Mouse (Mus musculus) cerebellum, adult 2 months (tissue): ENCODE data around the gene Snx33. TPM values are rescaled to one million over a fixed set of nuclear protein-coding genes. Genes with fewer than 3 reads are reported as not detected.

Experiments used
- DNase-seq, 2 experiments: peaks; one replicate each; pipeline ENCODE4 v3.0.0; 2021
- H3K27ac ChIP-seq: fragments of 200-500 bp; 2 replicates; pipeline ENCODE4 v1.5.1; 2012; ENCODE audit warnings: low read length, control low read depth, inconsistent platforms; ENCODE audit not compliant: insufficient read depth
- H3K27me3 ChIP-seq: fragments of 200-500 bp; 2 replicates; pipeline ENCODE4 v1.6.1; 2012; ENCODE audit warnings: inconsistent platforms, mild to moderate bottlenecking, low read length, moderate library complexity; ENCODE audit not compliant: control insufficient read depth, insufficient read depth
- H3K4me1 ChIP-seq: fragments of 200-500 bp; 2 replicates; pipeline ENCODE4 v1.6.1; 2011; ENCODE audit warnings: low read length; ENCODE audit not compliant: control insufficient read depth, insufficient read depth
- H3K4me3 ChIP-seq: fragments of 200-500 bp; replicated peaks from 2 replicates; pipeline ENCODE3; 2011; ENCODE audit warnings: mild to moderate bottlenecking, low read depth, low read length, control low read depth; ENCODE audit not compliant: insufficient read depth
- CTCF ChIP-seq: fragments of 200-500 bp; IDR thresholded peaks from 2 replicates; pipeline ENCODE4 v1.5.1; 2011; ENCODE audit warnings: low read depth, mild to moderate bottlenecking, control low read depth, low read length, moderate library complexity, borderline replicate concordance; ENCODE audit not compliant: insufficient read depth
- POLR2A ChIP-seq: fragments of 200-500 bp; IDR thresholded peaks from 2 replicates; pipeline ENCODE4 v1.6.1; 2011; ENCODE audit warnings: low read length, control low read depth, borderline replicate concordance; ENCODE audit not compliant: insufficient read depth
- WGBS: fragments of 180-500 bp; shearing (Covaris S2); methylation state at CpG from one replicate; pipeline ENCODE4 v1.1.7; 2018; 5-methylcytosine and 5-hydroxymethylcytosine counted together
- polyA plus RNA-seq: library from polyadenylated mRNA; depleted of rRNA; stranded (reverse); fragments of >200 nt; gene quantifications from 2 replicates; pipeline ENCODE4 v1.2.3, GENCODE M21; 2012

The Snx33 gene
- polyA plus RNA-seq, 1 experiment, result 10.3 TPM

DNA sequence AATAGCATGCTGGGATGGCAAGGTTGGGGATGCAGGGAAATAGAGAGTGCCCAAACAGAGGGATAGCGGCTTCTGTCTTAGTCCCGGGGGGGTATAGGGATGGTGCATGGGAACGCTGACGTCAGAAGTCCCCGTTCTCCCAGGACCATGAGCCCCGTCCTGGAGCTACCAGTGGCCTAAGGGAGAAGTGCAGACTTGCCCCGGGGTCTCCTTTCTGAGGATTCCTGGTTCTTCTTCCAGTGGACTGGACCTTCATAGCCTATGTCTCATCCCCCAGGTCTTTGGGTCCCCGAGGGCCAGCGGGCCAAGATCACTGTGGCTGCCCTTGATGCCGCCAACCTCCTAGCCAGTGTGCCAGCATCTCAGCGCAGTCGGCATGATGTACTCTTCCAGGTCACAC lies 31.4 kb downstream of the Snx33 start:
- 77% methylated on average over 12 of the region's 12 CpGs for WGBS
- DNase-seq, result no peak
- no peaks in the 10 kb centered on the region for H3K27me3 ChIP-seq
- TF ChIP-seq CTCF (no peak), POLR2A (no peak)
- H3K4me1 ChIP-seq, result peaks cover 6% of the 10 kb centered on the region
- H3K27ac ChIP-seq, result no peak overlapping the region
- no peak overlapping the region for H3K4me3 ChIP-seq

DNA sequence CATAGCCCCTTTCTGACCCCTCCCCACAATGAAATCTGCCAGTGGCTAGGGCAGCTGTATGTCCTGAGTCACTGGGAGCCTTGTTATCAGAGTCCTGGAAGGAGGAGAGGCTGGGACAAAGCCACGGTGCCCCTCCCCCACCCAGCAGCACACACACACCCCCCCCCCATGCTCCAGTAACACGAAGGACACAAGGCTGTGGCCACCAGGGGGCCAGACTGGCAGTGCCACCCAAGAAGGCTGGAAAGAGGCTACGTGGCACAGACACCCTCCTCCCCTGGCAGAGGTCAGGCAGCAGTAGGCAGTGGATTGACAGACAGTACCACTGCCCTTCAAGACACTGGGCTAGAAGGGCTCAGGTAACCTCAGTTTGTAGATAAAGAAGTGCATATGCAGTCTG lies 34.2 kb downstream of the Snx33 start:
- no peak overlapping the region for H3K4me3 ChIP-seq
- H3K4me1 ChIP-seq, result peaks cover 8% of the 10 kb centered on the region
- no peak for DNase-seq
- no peak overlapping the region for H3K27ac ChIP-seq
- WGBS, result 26% methylated on average over 3 of the region's 3 CpGs
- H3K27me3 ChIP-seq, result no peaks in the 10 kb centered on the region
- TF ChIP-seq POLR2A (no peak), CTCF (no peak)

DNA sequence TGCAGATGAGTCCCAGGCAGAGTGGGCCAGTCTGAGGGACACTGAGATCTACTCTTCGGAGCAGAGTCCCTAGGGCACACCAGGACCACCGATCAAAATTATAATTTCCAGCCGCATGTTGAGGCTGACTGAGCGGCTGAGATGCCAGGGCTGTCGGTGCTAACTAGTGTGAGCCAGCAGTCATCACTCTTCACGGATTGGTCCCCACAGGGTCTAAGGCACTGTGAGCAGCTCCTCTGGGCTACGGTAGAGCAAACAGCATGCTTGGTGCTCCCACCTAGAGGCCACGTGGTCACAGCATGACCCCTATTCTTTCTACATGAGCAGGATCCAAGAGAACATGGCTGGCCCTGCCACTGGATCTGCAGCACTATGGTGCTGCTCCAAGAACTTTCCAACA lies 34.9 kb downstream of the Snx33 start:
- Histone ChIP-seq H3K27ac (no peak overlapping the region), H3K27me3 (no peaks in the 10 kb centered on the region), H3K4me3 (no peak overlapping the region), H3K4me1 (peaks cover 8% of the 10 kb centered on the region)
- no peak for DNase-seq
- 56% methylated on average over 8 of the region's 8 CpGs for WGBS
- TF ChIP-seq CTCF (no peak), POLR2A (no peak)

DNA sequence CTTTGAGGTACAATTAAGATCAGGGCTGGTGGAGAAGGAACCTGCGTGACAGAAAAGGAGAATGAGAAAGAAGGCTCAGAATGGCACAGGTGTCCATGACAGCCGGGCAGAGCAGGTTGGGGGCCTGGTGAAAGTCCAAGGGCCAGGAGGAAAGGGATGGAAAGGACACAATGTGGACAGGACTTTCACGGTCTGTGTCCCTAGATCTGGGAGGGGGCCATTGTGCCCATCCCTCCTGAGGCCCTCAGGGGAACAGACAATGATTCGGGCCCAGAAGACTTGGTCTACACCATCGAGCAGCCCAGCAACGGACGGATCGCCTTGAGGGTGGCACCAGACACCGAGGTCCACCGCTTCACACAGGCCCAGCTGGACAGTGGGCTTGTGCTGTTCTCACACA lies 36.1 kb downstream of the Snx33 start:
- no peaks in the 10 kb centered on the region for H3K27me3 ChIP-seq
- no peak overlapping the region for H3K4me3 ChIP-seq
- no peak for DNase-seq
- peaks cover 8% of the 10 kb centered on the region for H3K4me1 ChIP-seq
- 63% methylated on average over 10 of the region's 10 CpGs for WGBS
- no peak for TF ChIP-seq POLR2A
- H3K27ac ChIP-seq, result no peak overlapping the region

DNA sequence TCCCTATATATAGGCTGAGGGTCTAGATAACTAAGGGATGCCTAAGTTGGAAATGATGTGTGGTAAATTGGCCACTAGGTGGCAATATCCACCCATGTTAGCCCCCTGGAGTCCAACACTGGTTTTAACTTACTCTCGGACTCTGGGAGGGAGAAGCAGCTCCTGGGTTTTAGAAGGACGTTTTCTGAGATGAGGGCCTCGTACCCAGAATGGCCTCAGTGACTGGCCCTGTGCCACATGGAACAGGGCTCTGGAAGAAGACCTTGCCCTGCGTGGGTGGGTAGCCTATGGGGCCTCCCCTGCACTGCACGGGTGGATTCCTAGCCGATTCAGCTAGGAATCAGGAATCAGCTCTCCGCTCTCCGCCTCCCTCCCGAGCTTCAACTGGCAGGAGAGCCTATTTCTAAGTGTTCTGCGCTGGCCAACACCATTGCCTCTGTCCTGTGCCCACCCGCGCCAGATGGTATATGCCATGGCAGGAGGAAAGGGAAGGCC lies 36.6 kb downstream of the Snx33 start:
- peak; percentile 64 to 70 for DNase-seq
- Histone ChIP-seq H3K4me3 (peak overlapping the region; percentile 3), H3K27me3 (no peaks in the 10 kb centered on the region)

DNA sequence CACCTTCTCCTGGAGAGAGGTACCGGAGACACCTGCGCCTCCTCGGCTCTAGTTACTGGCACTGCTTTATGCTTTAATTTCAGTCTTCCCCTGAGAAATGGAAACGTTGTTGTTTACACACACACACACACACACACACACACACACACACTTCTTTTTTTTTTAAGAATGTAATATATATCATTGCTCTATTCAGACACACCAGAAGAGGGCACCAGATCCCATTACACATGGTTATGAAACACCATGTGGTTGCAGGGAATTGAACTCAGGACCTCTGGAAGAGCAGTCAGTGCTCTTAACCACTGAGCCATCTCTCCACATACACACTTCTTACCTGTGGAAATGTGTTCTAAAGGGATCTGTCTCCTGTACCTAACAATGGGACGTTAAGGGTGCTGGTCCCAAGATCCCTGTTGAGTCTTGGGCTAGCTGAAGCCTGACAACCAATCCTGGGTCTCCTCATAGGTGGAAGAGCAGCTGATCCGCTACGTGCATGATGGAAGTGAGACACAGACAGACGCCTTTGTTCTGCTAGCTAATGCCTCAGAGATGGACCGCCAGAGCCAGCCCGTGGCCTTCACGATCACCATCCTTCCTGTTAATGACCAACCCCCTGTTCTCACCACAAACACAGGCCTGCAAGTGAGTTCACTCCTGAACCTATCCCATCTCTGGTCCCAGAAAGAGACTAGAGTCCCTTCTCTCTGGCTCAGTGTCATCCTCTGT lies 37.5 kb downstream of the Snx33 start:
- no peak for DNase-seq
- 74% methylated on average over 11 of the region's 11 CpGs for WGBS
- no peak for TF ChIP-seq POLR2A
- no peak for TF ChIP-seq CTCF
- H3K4me3 ChIP-seq, result no peak overlapping the region
- H3K4me1 ChIP-seq, result peaks cover 4% of the 10 kb centered on the region
- H3K27ac ChIP-seq, result no peak overlapping the region
- no peaks in the 10 kb centered on the region for H3K27me3 ChIP-seq

More for the DNA sequence above, 36.6 kb downstream of the Snx33 start:
- no peak overlapping the region for H3K27ac ChIP-seq
- H3K4me1 ChIP-seq, result peaks cover 8% of the 10 kb centered on the region
- WGBS, result 8% methylated on average over 12 of the region's 12 CpGs
- no peak for TF ChIP-seq POLR2A
- TF ChIP-seq CTCF, result peak; percentile 73

DNA sequence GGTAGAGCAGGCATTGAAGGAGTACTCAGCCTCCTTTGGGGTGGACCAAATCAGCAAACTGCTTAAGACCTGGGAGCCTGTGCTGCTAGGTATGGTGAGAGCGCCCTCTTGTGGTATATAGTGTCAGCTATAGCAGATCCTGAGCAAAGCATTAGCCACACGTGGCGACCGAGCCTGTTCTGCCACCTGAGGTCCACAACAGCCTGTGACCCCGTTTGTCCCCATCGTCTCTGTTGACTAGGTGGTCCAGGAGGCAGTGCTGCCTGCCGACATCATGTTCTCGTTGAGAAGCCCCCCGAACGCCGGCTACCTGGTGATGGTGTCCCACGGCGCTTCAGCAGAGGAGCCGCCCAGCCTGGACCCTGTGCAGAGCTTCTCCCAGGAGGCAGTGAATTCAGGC lies 38.4 kb downstream of the Snx33 start:
- H3K27me3 ChIP-seq, result no peaks in the 10 kb centered on the region
- no peak overlapping the region for H3K27ac ChIP-seq
- TF ChIP-seq POLR2A (no peak), CTCF (peak; percentile 83)
- DNase-seq, result peak; percentile 64 to 67
- H3K4me1 ChIP-seq, result peaks cover 4% of the 10 kb centered on the region
- no peak overlapping the region for H3K4me3 ChIP-seq
- 12% methylated on average over 14 of the region's 14 CpGs for WGBS

DNA sequence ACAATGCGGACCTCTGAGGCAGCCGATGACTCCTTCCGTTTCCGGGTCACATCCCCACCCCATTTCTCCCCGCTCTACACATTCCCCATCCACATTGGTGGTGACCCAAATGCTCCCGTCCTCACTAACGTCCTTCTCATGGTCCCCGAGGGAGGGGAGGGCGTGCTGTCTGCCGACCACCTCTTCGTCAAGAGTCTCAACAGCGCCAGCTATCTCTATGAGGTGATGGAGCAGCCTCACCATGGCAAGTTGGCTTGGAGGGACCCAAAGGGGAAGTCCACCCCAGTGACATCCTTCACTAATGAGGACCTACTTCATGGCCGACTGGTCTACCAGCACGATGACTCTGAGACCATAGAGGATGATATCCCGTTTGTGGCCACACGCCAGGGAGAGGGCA lies 40.6 kb downstream of the Snx33 start:
- Histone ChIP-seq H3K27me3 (no peaks in the 10 kb centered on the region), H3K4me3 (no peak overlapping the region), H3K27ac (no peak overlapping the region), H3K4me1 (peaks cover 4% of the 10 kb centered on the region)
- WGBS, result 91% methylated on average over 16 of the region's 16 CpGs
- DNase-seq, result no peak
- TF ChIP-seq POLR2A (no peak), CTCF (no peak)
